Mouse (Mus musculus): ENCODE results near the gene Tssc4. TPM values are rescaled to one million over a fixed set of nuclear protein-coding genes. Genes with fewer than 3 reads are reported as not detected.

Gene Tssc4
- polyA plus RNA-seq, 1 experiment from 2014 or later = 59.8 TPM

GRCm38 (mm10) chr7:143055499-143056186, 13.4 kb upstream of the Tssc4 start:
- no peak overlapping the region for H3K4me2 ChIP-seq (ENCODE audit: low read depth, low read length)
- no peak overlapping the region for H3K27ac ChIP-seq (replicated peaks; ENCODE audit: low read depth, low read length)
- ATAC-seq (replicated peaks; ENCODE audit: insufficient number of reproducible peaks, low FRiP score, low TSS enrichment, low read depth) (no peak), DNase-seq (ENCODE audit: low spot score) (no peak)
- no peak overlapping the region for H3K4me3 ChIP-seq (ENCODE audit: low read depth, low read length)
- H3K27me3 ChIP-seq (ENCODE audit: control insufficient read depth, insufficient read depth, low read length) = no peaks in the 10 kb centered on the region
- 78% methylated on average over 11 of the region's 11 CpGs for WGBS
- H3K36me3 ChIP-seq (replicated peaks; ENCODE audit: control insufficient read depth, insufficient read depth, low read depth, low read length) = no peaks in the 10 kb centered on the region
- H3K9ac ChIP-seq (replicated peaks; ENCODE audit: low read length) = no peak overlapping the region
- H3K4me1 ChIP-seq (ENCODE audit: control insufficient read depth, insufficient read depth, low read length) = peaks cover 3% of the 10 kb centered on the region
- no peaks in the 10 kb centered on the region for H3K9me3 ChIP-seq (replicated peaks; ENCODE audit: control insufficient read depth, low read length)

- peaks cover 3% of the 10 kb centered on the region for H3K4me1 ChIP-seq (ENCODE audit: control insufficient read depth, insufficient read depth, low read length)
- H3K27me3 ChIP-seq (ENCODE audit: control insufficient read depth, insufficient read depth, low read length) = no peaks in the 10 kb centered on the region
- no peak for DNase-seq (ENCODE audit: low spot score)
- H3K4me3 ChIP-seq (ENCODE audit: low read depth, low read length) = no peak overlapping the region
- H3K9me3 ChIP-seq (replicated peaks; ENCODE audit: control insufficient read depth, low read length) = no peaks in the 10 kb centered on the region
- no peak for ATAC-seq (replicated peaks; ENCODE audit: insufficient number of reproducible peaks, low FRiP score, low TSS enrichment, low read depth)
- H3K27ac ChIP-seq (replicated peaks; ENCODE audit: low read depth, low read length) = no peak overlapping the region
- H3K9ac ChIP-seq (replicated peaks; ENCODE audit: low read length) = no peak overlapping the region
- 94% methylated on average over 5 of the region's 5 CpGs for WGBS
- H3K36me3 ChIP-seq (replicated peaks; ENCODE audit: control insufficient read depth, insufficient read depth, low read depth, low read length) = no peaks in the 10 kb centered on the region
- no peak overlapping the region for H3K4me2 ChIP-seq (ENCODE audit: low read depth, low read length)
Observed at GRCm38 (mm10) chr7:143057023-143057422, 12.0 kb upstream of the Tssc4 start.

DNA sequence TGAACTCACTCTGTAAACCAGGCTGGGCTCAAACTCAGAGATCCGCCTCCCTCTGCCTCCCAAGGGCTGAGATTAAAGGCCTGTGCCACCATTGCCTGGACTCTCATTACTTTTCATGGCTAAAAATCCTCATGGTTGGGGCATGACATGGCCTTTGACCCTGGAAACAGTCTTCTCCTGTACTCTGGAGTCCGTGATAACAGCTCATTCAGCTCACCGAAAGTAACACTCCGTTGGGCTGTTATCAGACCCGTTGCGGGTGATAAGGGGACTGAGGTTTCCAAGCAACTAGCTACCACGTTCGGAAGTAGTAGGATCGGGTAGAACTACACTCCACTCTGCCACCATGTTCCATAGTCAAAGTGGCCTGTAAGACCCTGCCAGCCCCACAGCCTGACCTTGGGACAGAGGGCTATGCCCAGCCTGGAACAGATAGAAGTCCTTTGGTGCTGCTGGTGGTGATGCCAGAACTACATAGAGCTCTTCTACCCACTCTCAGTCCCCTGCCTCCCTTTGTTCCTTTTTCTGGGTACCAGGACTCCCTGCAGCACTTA, 11.3 kb upstream of the Tssc4 start:
- WGBS = 76% methylated on average over 9 of the region's 9 CpGs
- H3K9ac ChIP-seq (replicated peaks; ENCODE audit: low read length) = no peak overlapping the region
- ATAC-seq (replicated peaks; ENCODE audit: insufficient number of reproducible peaks, low FRiP score, low TSS enrichment, low read depth) (no peak), DNase-seq (ENCODE audit: low spot score) (no peak)
- no peaks in the 10 kb centered on the region for H3K27me3 ChIP-seq (ENCODE audit: control insufficient read depth, insufficient read depth, low read length)
- H3K27ac ChIP-seq (replicated peaks; ENCODE audit: low read depth, low read length) = no peak overlapping the region
- H3K4me2 ChIP-seq (ENCODE audit: low read depth, low read length) = no peak overlapping the region
- peaks cover 3% of the 10 kb centered on the region for H3K4me1 ChIP-seq (ENCODE audit: control insufficient read depth, insufficient read depth, low read length)
- no peaks in the 10 kb centered on the region for H3K9me3 ChIP-seq (replicated peaks; ENCODE audit: control insufficient read depth, low read length)
- H3K36me3 ChIP-seq (replicated peaks; ENCODE audit: control insufficient read depth, insufficient read depth, low read depth, low read length) = no peaks in the 10 kb centered on the region
- no peak overlapping the region for H3K4me3 ChIP-seq (ENCODE audit: low read depth, low read length)

- DNase-seq (ENCODE audit: low spot score) = no peak
- 65% methylated on average over 5 of the region's 5 CpGs for WGBS
- no peak for ATAC-seq (replicated peaks; ENCODE audit: insufficient number of reproducible peaks, low FRiP score, low TSS enrichment, low read depth)
- Histone ChIP-seq H3K9me3 (replicated peaks; ENCODE audit: control insufficient read depth, low read length) (no peaks in the 10 kb centered on the region), H3K4me3 (ENCODE audit: low read depth, low read length) (no peak overlapping the region), H3K27ac (replicated peaks; ENCODE audit: low read depth, low read length) (no peak overlapping the region), H3K4me2 (ENCODE audit: low read depth, low read length) (no peak overlapping the region), H3K36me3 (replicated peaks; ENCODE audit: control insufficient read depth, insufficient read depth, low read depth, low read length) (peaks cover 2% of the 10 kb centered on the region; the same call in 1 of the 2 replicates), H3K4me1 (ENCODE audit: control insufficient read depth, insufficient read depth, low read length) (peaks cover 3% of the 10 kb centered on the region), H3K27me3 (ENCODE audit: control insufficient read depth, insufficient read depth, low read length) (no peaks in the 10 kb centered on the region), H3K9ac (replicated peaks; ENCODE audit: low read length) (no peak overlapping the region)
Observed at GRCm38 (mm10) chr7:143058221-143058697, 10.8 kb upstream of the Tssc4 start.

DNA sequence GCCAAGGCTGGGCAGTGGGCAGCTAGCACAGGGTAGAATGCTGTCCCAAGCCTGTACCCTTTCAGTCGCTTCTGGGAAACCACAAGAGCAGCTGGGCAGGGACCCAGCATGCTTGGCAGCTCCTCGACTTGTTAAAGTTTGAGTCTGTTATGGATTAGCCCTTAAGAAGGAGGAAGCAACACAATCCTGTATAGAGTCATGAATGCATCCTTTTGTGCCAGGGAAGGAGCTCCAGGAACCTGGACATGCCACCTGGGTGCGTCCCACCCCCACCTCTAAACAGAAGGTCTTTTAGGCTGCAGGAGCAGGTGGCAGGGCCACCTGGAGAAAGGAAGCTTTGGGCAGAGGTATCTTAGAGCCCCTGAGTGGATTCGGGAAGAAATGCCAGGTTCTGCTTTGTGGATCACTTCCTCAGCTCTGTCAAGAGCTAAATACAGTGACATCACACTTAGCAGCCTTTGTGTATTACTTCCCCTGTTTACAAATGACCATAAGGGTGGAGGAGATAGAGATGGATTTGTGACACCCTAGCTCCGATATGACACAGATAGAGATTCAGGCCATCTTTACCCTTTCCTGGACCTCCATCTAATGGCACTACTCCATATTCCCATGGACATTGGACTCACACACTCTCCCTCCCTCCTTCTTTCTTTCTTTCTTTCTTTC, 9.7 kb upstream of the Tssc4 start:
- H3K4me3 ChIP-seq (ENCODE audit: low read depth, low read length) = no peak overlapping the region
- 83% methylated on average over 5 of the region's 5 CpGs for WGBS
- DNase-seq (ENCODE audit: low spot score) (no peak), ATAC-seq (replicated peaks; ENCODE audit: insufficient number of reproducible peaks, low FRiP score, low TSS enrichment, low read depth) (no peak)
- H3K9me3 ChIP-seq (replicated peaks; ENCODE audit: control insufficient read depth, low read length) = no peaks in the 10 kb centered on the region
- H3K4me1 ChIP-seq (ENCODE audit: control insufficient read depth, insufficient read depth, low read length) = no peaks in the 10 kb centered on the region; the same call in none of the 2 replicates
- H3K27ac ChIP-seq (replicated peaks; ENCODE audit: low read depth, low read length) = no peak overlapping the region
- no peak overlapping the region for H3K9ac ChIP-seq (replicated peaks; ENCODE audit: low read length)
- H3K27me3 ChIP-seq (ENCODE audit: control insufficient read depth, insufficient read depth, low read length) = no peaks in the 10 kb centered on the region
- peaks cover 2% of the 10 kb centered on the region; the same call in 1 of the 2 replicates for H3K36me3 ChIP-seq (replicated peaks; ENCODE audit: control insufficient read depth, insufficient read depth, low read depth, low read length)
- no peak overlapping the region for H3K4me2 ChIP-seq (ENCODE audit: low read depth, low read length)

GRCm38 (mm10) chr7:143062704-143063103, 6.3 kb upstream of the Tssc4 start:
- Histone ChIP-seq H3K36me3 (replicated peaks; ENCODE audit: control insufficient read depth, insufficient read depth, low read depth, low read length) (peaks cover 7% of the 10 kb centered on the region), H3K27ac (replicated peaks; ENCODE audit: low read depth, low read length) (no peak overlapping the region), H3K9ac (replicated peaks; ENCODE audit: low read length) (no peak overlapping the region), H3K4me2 (ENCODE audit: low read depth, low read length) (no peak overlapping the region), H3K9me3 (replicated peaks; ENCODE audit: control insufficient read depth, low read length) (no peaks in the 10 kb centered on the region), H3K4me1 (ENCODE audit: control insufficient read depth, insufficient read depth, low read length) (no peaks in the 10 kb centered on the region; the same call in 1 of the 2 replicates), H3K4me3 (ENCODE audit: low read depth, low read length) (no peak overlapping the region), H3K27me3 (ENCODE audit: control insufficient read depth, insufficient read depth, low read length) (no peaks in the 10 kb centered on the region)
- ATAC-seq (replicated peaks; ENCODE audit: insufficient number of reproducible peaks, low FRiP score, low TSS enrichment, low read depth) (no peak), DNase-seq (ENCODE audit: low spot score) (no peak)
- WGBS = 93% methylated on average over 2 of the region's 2 CpGs

DNA sequence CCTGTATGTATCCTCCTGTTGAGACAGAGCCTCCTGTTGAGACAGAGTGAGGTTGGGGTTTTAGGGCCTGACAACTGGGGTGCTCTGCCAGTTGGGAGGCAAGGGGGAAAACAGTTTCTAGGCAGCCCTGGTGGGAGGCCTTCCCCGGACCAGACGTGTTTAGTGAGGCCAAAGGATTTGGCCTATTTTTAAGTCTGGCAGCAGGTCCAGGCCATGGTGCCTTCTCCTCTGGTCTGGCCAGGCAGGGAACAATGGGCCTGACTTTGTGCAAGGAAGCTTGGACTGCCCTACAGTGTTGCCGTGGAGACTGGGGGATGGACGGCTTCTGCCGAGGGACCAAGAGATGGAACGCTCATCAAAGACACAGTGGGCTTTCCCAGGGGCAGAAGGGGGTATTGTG, 4.8 kb upstream of the Tssc4 start:
- no peak for DNase-seq (ENCODE audit: low spot score)
- Histone ChIP-seq H3K9ac (replicated peaks; ENCODE audit: low read length) (no peak overlapping the region), H3K4me1 (ENCODE audit: control insufficient read depth, insufficient read depth, low read length) (0 out of 2 replicates have a peak, but pooled peaks cover 2% of the 10 kb centered on the region), H3K36me3 (replicated peaks; ENCODE audit: control insufficient read depth, insufficient read depth, low read depth, low read length) (peaks cover 7% of the 10 kb centered on the region), H3K9me3 (replicated peaks; ENCODE audit: control insufficient read depth, low read length) (no peaks in the 10 kb centered on the region), H3K4me3 (ENCODE audit: low read depth, low read length) (no peak overlapping the region), H3K27ac (replicated peaks; ENCODE audit: low read depth, low read length) (no peak overlapping the region), H3K27me3 (ENCODE audit: control insufficient read depth, insufficient read depth, low read length) (no peaks in the 10 kb centered on the region), H3K4me2 (ENCODE audit: low read depth, low read length) (no peak overlapping the region)
- WGBS = 81% methylated on average over 6 of the region's 6 CpGs
- no peak for ATAC-seq (replicated peaks; ENCODE audit: insufficient number of reproducible peaks, low FRiP score, low TSS enrichment, low read depth)

GRCm38 (mm10) chr7:143065692-143066091, 3.4 kb upstream of the Tssc4 start:
- no peak overlapping the region for H3K9ac ChIP-seq (replicated peaks; ENCODE audit: low read length)
- DNase-seq (ENCODE audit: low spot score) = no peak
- peaks cover 6% of the 10 kb centered on the region for H3K4me1 ChIP-seq (ENCODE audit: control insufficient read depth, insufficient read depth, low read length)
- H3K36me3 ChIP-seq (replicated peaks; ENCODE audit: control insufficient read depth, insufficient read depth, low read depth, low read length) = peaks cover 7% of the 10 kb centered on the region
- no peak overlapping the region for H3K4me2 ChIP-seq (ENCODE audit: low read depth, low read length)
- no peaks in the 10 kb centered on the region for H3K27me3 ChIP-seq (ENCODE audit: control insufficient read depth, insufficient read depth, low read length)
- H3K4me3 ChIP-seq (ENCODE audit: low read depth, low read length) = no peak overlapping the region
- H3K27ac ChIP-seq (replicated peaks; ENCODE audit: low read depth, low read length) = no peak overlapping the region
- no peak for ATAC-seq (replicated peaks; ENCODE audit: insufficient number of reproducible peaks, low FRiP score, low TSS enrichment, low read depth)
- 98% methylated on average over 2 of the region's 2 CpGs for WGBS
- no peaks in the 10 kb centered on the region for H3K9me3 ChIP-seq (replicated peaks; ENCODE audit: control insufficient read depth, low read length)

All from embryonic facial prominence, embryonic 11.5 days (tissue).